Mouse (Mus musculus): Measurements from ENCODE around the gene Sbno2. TPM values are rescaled to one million over a fixed set of nuclear protein-coding genes. Genes with fewer than 3 reads are reported as not detected.

Gene Sbno2
- polyA plus RNA-seq, 1 experiment from 2014 or later, result 8.3 TPM

Other genes starting within 250 kb of the Sbno2 start
- 1.1 and 3.0 TPM in 2 replicates for gene Prtn3, start 231.1 kb downstream of the Sbno2 start, polyA plus RNA-seq (2015; fragmentation: Nextera tagmentation; extraction: Ambion mirVana)
- 8.6 and 15.3 TPM in 2 replicates for gene Plppr3, start 230.9 kb downstream of the Sbno2 start, polyA plus RNA-seq (2015; fragmentation: Nextera tagmentation; extraction: Ambion mirVana)
- 0.25 and 2.0 TPM in 2 replicates for gene Elane, start 219.3 kb downstream of the Sbno2 start, polyA plus RNA-seq (2015; fragmentation: Nextera tagmentation; extraction: Ambion mirVana)
- gene Cfd, start 214.7 kb downstream of the Sbno2 start, polyA plus RNA-seq (2015; fragmentation: Nextera tagmentation; extraction: Ambion mirVana), result not detected in 2 replicates
- 34.8 and 45.7 TPM in 2 replicates for gene Med16, start 196.6 kb downstream of the Sbno2 start, polyA plus RNA-seq (2015; fragmentation: Nextera tagmentation; extraction: Ambion mirVana)
- 15.7 TPM in 1 of 2 replicates, not detected in the other for gene Gm26602, start 194.7 kb downstream of the Sbno2 start, polyA plus RNA-seq (2015; fragmentation: Nextera tagmentation; extraction: Ambion mirVana)
- gene Kiss1r, start 188.6 kb downstream of the Sbno2 start, polyA plus RNA-seq (2015; fragmentation: Nextera tagmentation; extraction: Ambion mirVana), result 0.34 and 0.51 TPM in 2 replicates
- 95.2 and 118 TPM in 2 replicates for gene R3hdm4, start 184.4 kb downstream of the Sbno2 start, polyA plus RNA-seq (2015; fragmentation: Nextera tagmentation; extraction: Ambion mirVana)
- 2.1 and 3.7 TPM in 2 replicates for gene Arid3a, start 178.5 kb downstream of the Sbno2 start, polyA plus RNA-seq (2015; fragmentation: Nextera tagmentation; extraction: Ambion mirVana)
- gene Wdr18, start 145.4 kb downstream of the Sbno2 start, polyA plus RNA-seq (2015; fragmentation: Nextera tagmentation; extraction: Ambion mirVana), result 56.7 and 66.6 TPM in 2 replicates
- gene Grin3b, start 134.9 kb downstream of the Sbno2 start, polyA plus RNA-seq (2015; fragmentation: Nextera tagmentation; extraction: Ambion mirVana), result 0.24 and 0.28 TPM in 2 replicates
- 16.2 and 19.6 TPM in 2 replicates for gene Tmem259, start 121.2 kb downstream of the Sbno2 start, polyA plus RNA-seq (2015; fragmentation: Nextera tagmentation; extraction: Ambion mirVana)
- gene Cnn2, start 117.0 kb downstream of the Sbno2 start, polyA plus RNA-seq (2015; fragmentation: Nextera tagmentation; extraction: Ambion mirVana), result 208 and 243 TPM in 2 replicates
- 2.1 and 3.9 TPM in 2 replicates for gene Abca7, start 109.1 kb downstream of the Sbno2 start, polyA plus RNA-seq (2015; fragmentation: Nextera tagmentation; extraction: Ambion mirVana)
- gene Arhgap45, start 88.9 kb downstream of the Sbno2 start, polyA plus RNA-seq (2015; fragmentation: Nextera tagmentation; extraction: Ambion mirVana), result 4.7 and 14.4 TPM in 2 replicates
- 115 and 136 TPM in 2 replicates for gene Polr2e, start 65.8 kb downstream of the Sbno2 start, polyA plus RNA-seq (2015; fragmentation: Nextera tagmentation; extraction: Ambion mirVana)
- 628 and 658 TPM in 2 replicates for gene Gpx4, start 58.4 kb downstream of the Sbno2 start, polyA plus RNA-seq (2015; fragmentation: Nextera tagmentation; extraction: Ambion mirVana)
- 10.0 and 14.2 TPM in 2 replicates for gene Stk11, start 10.2 kb upstream of the Sbno2 start, polyA plus RNA-seq (2015; fragmentation: Nextera tagmentation; extraction: Ambion mirVana)
- gene Atp5d, start 33.1 kb upstream of the Sbno2 start, polyA plus RNA-seq (2015; fragmentation: Nextera tagmentation; extraction: Ambion mirVana), result 861 and 962 TPM in 2 replicates
- gene Cbarp, start 35.3 kb upstream of the Sbno2 start, polyA plus RNA-seq (2015; fragmentation: Nextera tagmentation; extraction: Ambion mirVana), result 1.7 and 2.9 TPM in 2 replicates
- gene Midn, start 42.7 kb upstream of the Sbno2 start, polyA plus RNA-seq (2015; fragmentation: Nextera tagmentation; extraction: Ambion mirVana), result 11.6 and 16.8 TPM in 2 replicates
- 86.7 and 90.2 TPM in 2 replicates for gene Cirbp, start 60.4 kb upstream of the Sbno2 start, polyA plus RNA-seq (2015; fragmentation: Nextera tagmentation; extraction: Ambion mirVana)
- gene 1600002K03Rik, start 67.4 kb upstream of the Sbno2 start, polyA plus RNA-seq (2015; fragmentation: Nextera tagmentation; extraction: Ambion mirVana), result 7.7 and 9.1 TPM in 2 replicates
- gene Efna2, start 73.9 kb upstream of the Sbno2 start, polyA plus RNA-seq (2015; fragmentation: Nextera tagmentation; extraction: Ambion mirVana), result 8.6 and 9.7 TPM in 2 replicates
- gene Mum1, start 120.9 kb upstream of the Sbno2 start, polyA plus RNA-seq (2015; fragmentation: Nextera tagmentation; extraction: Ambion mirVana), result 32.7 and 40.5 TPM in 2 replicates
- gene Ndufs7, start 143.6 kb upstream of the Sbno2 start, polyA plus RNA-seq (2015; fragmentation: Nextera tagmentation; extraction: Ambion mirVana), result 553 and 586 TPM in 2 replicates
- gene Gamt, start 155.4 kb upstream of the Sbno2 start, polyA plus RNA-seq (2015; fragmentation: Nextera tagmentation; extraction: Ambion mirVana), result 47.7 and 52.9 TPM in 2 replicates
- gene Dazap1, start 155.9 kb upstream of the Sbno2 start, polyA plus RNA-seq (2015; fragmentation: Nextera tagmentation; extraction: Ambion mirVana), result 31.5 and 40.0 TPM in 2 replicates
- gene Rps15, start 186.9 kb upstream of the Sbno2 start, polyA plus RNA-seq (2015; fragmentation: Nextera tagmentation; extraction: Ambion mirVana), result 525 and 544 TPM in 2 replicates
- gene Apc2, start 190.4 kb upstream of the Sbno2 start, polyA plus RNA-seq (2015; fragmentation: Nextera tagmentation; extraction: Ambion mirVana), result 0.96 and 2.1 TPM in 2 replicates
- gene 2310011J03Rik, start 215.0 kb upstream of the Sbno2 start, polyA plus RNA-seq (2015; fragmentation: Nextera tagmentation; extraction: Ambion mirVana), result 32.4 and 36.8 TPM in 2 replicates
- gene Pcsk4, start 223.9 kb upstream of the Sbno2 start, polyA plus RNA-seq (2015; fragmentation: Nextera tagmentation; extraction: Ambion mirVana), result 1.3 and 1.5 TPM in 2 replicates
- 1.6 and 3.4 TPM in 2 replicates for gene Reep6, start 224.4 kb upstream of the Sbno2 start, polyA plus RNA-seq (2015; fragmentation: Nextera tagmentation; extraction: Ambion mirVana)
- 10.9 and 12.7 TPM in 2 replicates for gene Adamtsl5, start 242.8 kb upstream of the Sbno2 start, polyA plus RNA-seq (2015; fragmentation: Nextera tagmentation; extraction: Ambion mirVana)